26 mouse cellular contexts compared by ENCODE assay signal in genomic region chr10:57829621-57830020, GRCm38 (mm10). TPM values are rescaled to one million over a fixed set of nuclear protein-coding genes. Genes with fewer than 3 reads are reported as not detected.
DNase-seq lines count a peak whose midpoint lies in the region; ATAC-seq lines count a peak whose summit lies in the region.
"Had no signal": no experiment of that assay in that cellular context is flagged by ENCODE, and none has a peak within 500 bp of the region (broad histone marks: within the 10 kb centered on the region; RNA-seq: fewer than 3 reads in every experiment).

No protein-coding gene starts in this region.

- H3K36me3 ChIP-seq in forebrain, embryonic 10.5 days (replicated peaks), result no peaks in the 10 kb centered on the region
- H3K36me3 ChIP-seq in forebrain, embryonic 12.5 days (replicated peaks), result no peaks in the 10 kb centered on the region
- H3K36me3 ChIP-seq in hindbrain, embryonic 16.5 days (ENCODE audit: control insufficient read depth, insufficient read depth, low read length), result no peaks in the 10 kb centered on the region
- no peaks in the 10 kb centered on the region for H3K36me3 ChIP-seq in hindbrain, embryonic 12.5 days
- H3K36me3 ChIP-seq in midbrain, embryonic 14.5 days (ENCODE audit: control insufficient read depth, insufficient read depth, low read length), result no peaks in the 10 kb centered on the region
- no peaks in the 10 kb centered on the region for H3K36me3 ChIP-seq in midbrain, embryonic 10.5 days
- H3K36me3 ChIP-seq in heart, embryonic 11.5 days (ENCODE audit: control insufficient read depth, insufficient read depth, low read length), result no peaks in the 10 kb centered on the region
- H3K36me3 ChIP-seq: embryonic facial prominence, embryonic 15.5 days; G1E; hindbrain, embryonic 10.5 days; liver, embryonic 12.5 days had no signal

- H3K27me3 ChIP-seq in forebrain, embryonic 10.5 days (ENCODE audit: poor library complexity, severe bottlenecking), result no peaks in the 10 kb centered on the region
- H3K27me3 ChIP-seq in forebrain, embryonic 12.5 days, result no peaks in the 10 kb centered on the region
- no peaks in the 10 kb centered on the region for H3K27me3 ChIP-seq in hindbrain, embryonic 16.5 days (replicated peaks; ENCODE audit: control insufficient read depth, insufficient read depth, low read length)
- H3K27me3 ChIP-seq in hindbrain, embryonic 12.5 days, result peaks cover 3% of the 10 kb centered on the region; the same call in 1 of the 2 replicates
- H3K27me3 ChIP-seq in midbrain, embryonic 14.5 days (ENCODE audit: control insufficient read depth, insufficient read depth, low read length), result peaks cover 31% of the 10 kb centered on the region
- peaks cover 77% of the 10 kb centered on the region for H3K27me3 ChIP-seq in midbrain, embryonic 10.5 days (ENCODE audit: low read depth, poor library complexity, severe bottlenecking)
- no peaks in the 10 kb centered on the region for H3K27me3 ChIP-seq in heart, embryonic 11.5 days (ENCODE audit: control insufficient read depth, insufficient read depth, low read length)
- H3K27me3 ChIP-seq: embryonic facial prominence, embryonic 15.5 days; liver, embryonic 12.5 days; megakaryocyte, embryonic 14.5 days had no signal

- H3K4me3 ChIP-seq in forebrain, embryonic 10.5 days, result no peak overlapping the region
- no peak overlapping the region for H3K4me3 ChIP-seq in forebrain, embryonic 12.5 days (replicated peaks)
- no peak overlapping the region for H3K4me3 ChIP-seq in hindbrain, embryonic 16.5 days (ENCODE audit: low read length)
- no peak overlapping the region for H3K4me3 ChIP-seq in hindbrain, embryonic 12.5 days
- H3K4me3 ChIP-seq in midbrain, embryonic 14.5 days (replicated peaks; ENCODE audit: low read depth, low read length), result no peak overlapping the region
- H3K4me3 ChIP-seq in midbrain, embryonic 10.5 days, result no peak overlapping the region
- no peak overlapping the region for H3K4me3 ChIP-seq in heart, embryonic 11.5 days (ENCODE audit: low read depth, low read length)
- H3K4me3 ChIP-seq: embryonic facial prominence, embryonic 15.5 days; hindbrain, embryonic 10.5 days; liver, embryonic 12.5 days; megakaryocyte, embryonic 14.5 days had no signal

- no peak overlapping the region for H3K4me2 ChIP-seq in forebrain, embryonic 12.5 days
- no peak overlapping the region for H3K4me2 ChIP-seq in hindbrain, embryonic 16.5 days (ENCODE audit: low read length)
- no peak overlapping the region for H3K4me2 ChIP-seq in hindbrain, embryonic 12.5 days (replicated peaks)
- H3K4me2 ChIP-seq in midbrain, embryonic 14.5 days (ENCODE audit: low read length), result no peak overlapping the region
- H3K4me2 ChIP-seq in heart, embryonic 11.5 days, result no peak overlapping the region
- H3K4me2 ChIP-seq: embryonic facial prominence, embryonic 15.5 days; liver, embryonic 12.5 days had no signal

- H3K9me3 ChIP-seq in forebrain, embryonic 10.5 days, result no peaks in the 10 kb centered on the region
- H3K9me3 ChIP-seq in forebrain, embryonic 12.5 days, result no peaks in the 10 kb centered on the region
- H3K9me3 ChIP-seq in hindbrain, embryonic 16.5 days (ENCODE audit: control insufficient read depth, low read length), result no peaks in the 10 kb centered on the region
- no peaks in the 10 kb centered on the region for H3K9me3 ChIP-seq in hindbrain, embryonic 12.5 days (replicated peaks)
- H3K9me3 ChIP-seq in midbrain, embryonic 14.5 days (ENCODE audit: control insufficient read depth, low read length), result no peaks in the 10 kb centered on the region
- no peaks in the 10 kb centered on the region for H3K9me3 ChIP-seq in midbrain, embryonic 10.5 days (replicated peaks)
- no peaks in the 10 kb centered on the region for H3K9me3 ChIP-seq in heart, embryonic 11.5 days (replicated peaks; ENCODE audit: control insufficient read depth, low read length)
- H3K9me3 ChIP-seq: embryonic facial prominence, embryonic 15.5 days; G1E; hindbrain, embryonic 10.5 days; liver, embryonic 12.5 days; megakaryocyte, embryonic 14.5 days had no signal

- WGBS in forebrain, embryonic 10.5 days, result 82% methylated on average over 3 of the region's 3 CpGs
- WGBS in forebrain, embryonic 12.5 days, result 80% methylated on average over 3 of the region's 3 CpGs
- 55% methylated on average over 3 of the region's 3 CpGs for WGBS in hindbrain, embryonic 16.5 days
- WGBS in hindbrain, embryonic 12.5 days, result 66% methylated on average over 3 of the region's 3 CpGs
- 49% methylated on average over 3 of the region's 3 CpGs for WGBS in midbrain, embryonic 14.5 days
- 59% methylated on average over 3 of the region's 3 CpGs for WGBS in midbrain, embryonic 10.5 days
- WGBS in heart, embryonic 11.5 days (ENCODE audit: insufficient replicate concordance), result 82% methylated on average over 3 of the region's 3 CpGs

- H3K9ac ChIP-seq in forebrain, embryonic 12.5 days, result no peak overlapping the region
- H3K9ac ChIP-seq in hindbrain, embryonic 16.5 days (ENCODE audit: low read depth, low read length), result no peak overlapping the region
- H3K9ac ChIP-seq in hindbrain, embryonic 12.5 days, result no peak overlapping the region
- no peak overlapping the region for H3K9ac ChIP-seq in midbrain, embryonic 14.5 days (replicated peaks; ENCODE audit: low read length)
- H3K9ac ChIP-seq in heart, embryonic 11.5 days (ENCODE audit: low read depth, low read length), result no peak overlapping the region
- H3K9ac ChIP-seq: embryonic facial prominence, embryonic 15.5 days; liver, embryonic 12.5 days; liver, postnatal 0 days had no signal

- peaks cover 21% of the 10 kb centered on the region for H3K4me1 ChIP-seq in forebrain, embryonic 10.5 days
- H3K4me1 ChIP-seq in forebrain, embryonic 12.5 days, result peaks cover 13% of the 10 kb centered on the region
- no peaks in the 10 kb centered on the region for H3K4me1 ChIP-seq in hindbrain, embryonic 16.5 days (ENCODE audit: control insufficient read depth, insufficient read depth, low read depth, low read length)
- peaks cover 4% of the 10 kb centered on the region; the same call in 1 of the 2 replicates for H3K4me1 ChIP-seq in hindbrain, embryonic 12.5 days
- no peaks in the 10 kb centered on the region for H3K4me1 ChIP-seq in midbrain, embryonic 14.5 days (ENCODE audit: control insufficient read depth, insufficient read depth, low read length)
- H3K4me1 ChIP-seq in midbrain, embryonic 10.5 days, result peaks cover 26% of the 10 kb centered on the region
- no peaks in the 10 kb centered on the region for H3K4me1 ChIP-seq in heart, embryonic 11.5 days (ENCODE audit: control insufficient read depth, insufficient read depth, low read length)
- H3K4me1 ChIP-seq: embryonic facial prominence, embryonic 15.5 days; liver, embryonic 12.5 days; megakaryocyte, embryonic 14.5 days had no signal

- 0 out of 2 replicates have a peak overlapping the region, but pooled peaks have one; percentile 11 for H3K27ac ChIP-seq in forebrain, embryonic 10.5 days
- H3K27ac ChIP-seq in forebrain, embryonic 12.5 days, result no peak overlapping the region
- H3K27ac ChIP-seq in hindbrain, embryonic 16.5 days (ENCODE audit: low read depth, low read length), result no peak overlapping the region
- H3K27ac ChIP-seq in hindbrain, embryonic 12.5 days, result no peak overlapping the region
- no peak overlapping the region for H3K27ac ChIP-seq in midbrain, embryonic 14.5 days (replicated peaks; ENCODE audit: low read depth, low read length)
- no peak overlapping the region for H3K27ac ChIP-seq in midbrain, embryonic 10.5 days (replicated peaks)
- no peak overlapping the region for H3K27ac ChIP-seq in heart, embryonic 11.5 days (ENCODE audit: low read depth, low read length)
- H3K27ac ChIP-seq: embryonic facial prominence, embryonic 15.5 days; hindbrain, embryonic 10.5 days; liver, embryonic 12.5 days had no signal

- no peak for DNase-seq in forebrain, embryonic 10.5 days (ENCODE audit: extremely low spot score, low spot score)
- DNase-seq in midbrain, embryonic 14.5 days, result peak; percentile 35
- no peak for DNase-seq in midbrain, embryonic 10.5 days (ENCODE audit: low spot score)
- DNase-seq: adrenal gland, postnatal 10 days; cerebellum, adult 11-12 months; gastrocnemius, postnatal 10 days; heart, postnatal 14 days; kidney, postnatal 14 days; left cerebral cortex, postnatal 4 days; liver, postnatal 0 days; lung, postnatal 36 days; retina, postnatal 1 day; right cerebral cortex, postnatal 14 days; thymus, postnatal 4 days had no signal

- no peak for ATAC-seq in forebrain, embryonic 12.5 days (ENCODE audit: low FRiP score)
- ATAC-seq in hindbrain, embryonic 16.5 days, result peak; percentile 73; the same call in 1 of the 2 replicates
- ATAC-seq in hindbrain, embryonic 12.5 days (ENCODE audit: low FRiP score), result no peak
- no peak for ATAC-seq in midbrain, embryonic 14.5 days (ENCODE audit: low FRiP score, low TSS enrichment)
- no peak for ATAC-seq in heart, embryonic 11.5 days (replicated peaks; ENCODE audit: insufficient number of reproducible peaks, low FRiP score, low TSS enrichment)
- ATAC-seq: intestine, postnatal 0 days; liver, embryonic 12.5 days; liver, postnatal 0 days had no signal

RNA-seq across cellular contexts. Expression of gene Smpdl3a, which starts 35.5 kb away (rescaled TPM):
- 5.1 and 5.9 TPM in 2 replicates for polyA plus RNA-seq in forebrain, embryonic 10.5 days (2016; fragmentation: Nextera tagmentation; extraction: Ambion mirVana)
- polyA plus RNA-seq in forebrain, embryonic 12.5 days (2016; fragmentation: Nextera tagmentation; extraction: Ambion mirVana), result 7.5 and 7.7 TPM in 2 replicates
- polyA plus RNA-seq in hindbrain, embryonic 16.5 days (2015; fragmentation: Nextera tagmentation; extraction: Ambion mirVana), result 36.7 and 41.4 TPM in 2 replicates
- 13.3 and 17.1 TPM in 2 replicates for polyA plus RNA-seq in hindbrain, embryonic 12.5 days (2016; fragmentation: Nextera tagmentation; extraction: Ambion mirVana)
- 16.6 and 18.7 TPM in 2 replicates for polyA plus RNA-seq in midbrain, embryonic 14.5 days (2014; fragmentation: Nextera tagmentation; extraction: Ambion mirVana)
- polyA plus RNA-seq in midbrain, embryonic 10.5 days (2016; fragmentation: Nextera tagmentation; extraction: Ambion mirVana), result 7.2 and 10.1 TPM in 2 replicates
- 18.5 and 19.4 TPM in 2 replicates for polyA plus RNA-seq in heart, embryonic 11.5 days (2014; fragmentation: Nextera tagmentation; extraction: Ambion mirVana)
- polyA plus RNA-seq: G1E had no signal

RNA-seq across cellular contexts. Expression of gene Fabp7, which starts 44.9 kb away (rescaled TPM):
- 140 and 229 TPM in 2 replicates for polyA plus RNA-seq in forebrain, embryonic 10.5 days (2016; fragmentation: Nextera tagmentation; extraction: Ambion mirVana)
- 969 and 1,158 TPM in 2 replicates for polyA plus RNA-seq in forebrain, embryonic 12.5 days (2016; fragmentation: Nextera tagmentation; extraction: Ambion mirVana)
- polyA plus RNA-seq in hindbrain, embryonic 16.5 days (2015; fragmentation: Nextera tagmentation; extraction: Ambion mirVana), result 2,193 and 2,866 TPM in 2 replicates
- polyA plus RNA-seq in hindbrain, embryonic 12.5 days (2016; fragmentation: Nextera tagmentation; extraction: Ambion mirVana), result 1,425 and 1,599 TPM in 2 replicates
- polyA plus RNA-seq in midbrain, embryonic 14.5 days (2014; fragmentation: Nextera tagmentation; extraction: Ambion mirVana), result 1,508 and 1,932 TPM in 2 replicates
- 467 and 736 TPM in 2 replicates for polyA plus RNA-seq in midbrain, embryonic 10.5 days (2016; fragmentation: Nextera tagmentation; extraction: Ambion mirVana)
- polyA plus RNA-seq in heart, embryonic 11.5 days (2014; fragmentation: Nextera tagmentation; extraction: Ambion mirVana), result 2.4 and 3.9 TPM in 2 replicates
- polyA plus RNA-seq: G1E; small intestine, adult 2 months; testis, adult 2 months had no signal

Comparison
In these comparisons a context has a peak if more than half of its experiments do, and no peak if none do; other contexts are left out.
1. RNA of gene Fabp7, which starts 44.9 kb away (polyA plus RNA-seq): 2,193 to 2,866 TPM in hindbrain, embryonic 16.5 days, 1,425 to 1,599 TPM in hindbrain, embryonic 12.5 days, 1,508 to 1,932 TPM in midbrain, embryonic 14.5 days, 969 to 1,158 TPM in forebrain, embryonic 12.5 days, 467 to 736 TPM in midbrain, embryonic 10.5 days and 140 to 229 TPM in forebrain, embryonic 10.5 days; 2.4 to 3.9 TPM in heart, embryonic 11.5 days; every median in the first group is over 10 times any median in the second.